Mouse (Mus musculus) spleen, adult 12 weeks (tissue): ENCODE measurements around the gene Jaml.
"Not testable (repeated sequence)": the region's sequence is repeated elsewhere in the genome, so short reads cannot be mapped to it uniquely, and the experiment has no call there.

Experiments
- DNase-seq: peaks from one replicate; pipeline ENCODE4 v3.0.0; 2022; ENCODE audit warnings: low spot score

Jaml gene

DNA sequence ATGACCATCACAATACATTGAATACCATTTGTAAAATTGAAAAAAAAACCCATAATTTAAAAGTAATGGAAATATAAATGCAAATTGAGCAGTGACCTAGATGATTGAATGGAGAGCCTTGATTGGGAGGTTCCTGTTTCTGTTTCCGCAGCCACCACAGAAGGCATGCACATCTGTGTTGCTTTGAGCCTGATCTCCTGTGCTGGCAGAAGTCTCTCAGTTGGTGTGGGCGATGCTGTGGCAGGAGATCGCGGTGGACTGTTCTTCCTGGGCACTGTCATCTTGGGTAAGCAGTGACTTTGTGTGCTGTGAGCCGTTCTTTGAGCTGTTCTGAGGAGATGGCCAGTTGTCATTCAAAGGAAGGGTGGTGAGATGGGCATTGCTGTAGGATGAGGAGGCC lies at the start of gene Jaml:
Jaml (plus strand) TSS at position 173 of the 400 bp plus-strand sequence.
- DNase-seq = peak; percentile 37

DNA sequence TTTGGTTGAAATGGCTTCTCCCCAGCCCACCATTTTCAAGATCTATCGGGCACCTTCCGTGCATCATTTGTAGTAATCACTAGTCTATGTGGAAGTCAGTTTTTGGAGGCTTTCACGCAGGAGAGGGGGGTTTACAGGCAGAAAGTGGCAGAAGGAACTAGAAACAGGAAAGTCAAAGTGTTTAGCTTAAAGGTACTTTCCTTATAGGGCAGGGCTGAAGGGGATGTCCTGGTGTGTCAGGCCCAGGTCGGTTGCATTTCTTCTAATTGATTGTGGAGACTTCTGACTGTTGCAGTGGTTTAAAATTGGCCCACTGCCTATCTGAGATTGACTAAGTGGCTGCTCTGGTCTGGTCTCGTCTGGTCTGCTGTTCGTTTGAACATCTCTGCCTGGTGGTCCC lies 48.6 kb upstream of the Jaml start:
- DNase-seq = no peak

GRCm38 (mm10) chr9:45032261-45032660 lies 46.7 kb upstream of the Jaml start:
- DNase-seq = no peak

DNA sequence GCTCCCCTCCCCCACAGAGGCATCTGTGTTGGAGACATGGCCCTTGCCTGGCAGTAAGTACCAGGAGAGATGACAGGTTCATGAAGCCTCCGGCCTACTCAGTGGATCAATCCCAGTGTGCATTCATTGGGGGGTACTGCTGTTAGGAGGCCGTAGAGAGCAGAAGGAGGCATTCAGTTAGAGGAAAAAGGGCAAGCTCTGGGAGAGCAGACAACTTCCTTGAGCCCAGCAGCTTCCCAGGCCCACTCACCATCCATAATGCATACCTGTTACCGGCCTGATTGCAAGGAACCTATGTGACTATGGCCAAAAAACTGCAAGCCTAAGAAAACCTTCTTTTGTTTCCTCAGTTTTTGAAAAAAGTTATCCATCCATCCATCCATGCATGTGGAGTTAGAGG lies 44.5 kb upstream of the Jaml start:
- DNase-seq = no peak

DNA sequence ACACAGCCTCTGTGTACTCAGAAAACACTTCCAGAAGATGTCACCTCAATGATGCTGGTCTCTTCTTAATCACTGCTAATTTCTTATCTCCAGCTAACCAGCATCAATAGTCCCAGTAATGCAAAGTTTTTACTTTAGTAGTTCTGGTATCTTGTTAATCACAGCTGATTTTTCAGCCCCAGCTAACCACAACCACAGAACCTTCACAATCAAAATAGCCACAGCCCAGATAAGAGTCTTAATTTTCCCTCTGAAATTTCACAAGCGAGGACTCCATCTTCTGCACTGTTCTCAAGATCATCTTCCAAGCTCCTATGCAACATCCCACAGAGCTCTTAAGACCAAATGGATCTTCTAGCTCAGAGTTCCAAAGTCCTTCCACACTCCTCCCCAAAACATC lies 41.2 kb upstream of the Jaml start:
- not testable (repeated sequence) for DNase-seq

DNA sequence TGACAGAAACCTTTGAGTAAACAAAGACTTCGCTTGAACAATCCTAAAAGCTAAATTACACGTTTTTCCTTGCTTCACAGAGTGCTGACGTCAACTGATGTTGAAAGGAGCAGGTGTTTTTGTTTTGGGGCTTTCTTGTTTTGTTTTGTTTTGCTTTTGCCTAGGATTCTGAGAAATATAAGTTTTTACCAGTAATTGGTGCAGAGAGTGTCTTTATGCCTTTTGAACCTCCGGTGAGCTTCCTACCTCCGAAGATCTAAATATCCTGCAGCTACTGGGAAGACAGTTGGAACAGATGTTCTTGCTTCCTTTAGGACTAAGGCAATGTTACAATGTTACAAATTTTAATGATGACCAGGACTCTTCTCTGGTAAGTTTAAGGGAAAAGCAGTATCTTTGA lies 39.5 kb upstream of the Jaml start, which contains the start of gene Mpzl2:
Mpzl2 (plus strand) TSS at position 301 of the 400 bp plus-strand sequence.
- no peak for DNase-seq

- DNase-seq = no peak
Observed at GRCm38 (mm10) chr9:45040066-45040845, 38.7 kb upstream of the Jaml start.

DNA sequence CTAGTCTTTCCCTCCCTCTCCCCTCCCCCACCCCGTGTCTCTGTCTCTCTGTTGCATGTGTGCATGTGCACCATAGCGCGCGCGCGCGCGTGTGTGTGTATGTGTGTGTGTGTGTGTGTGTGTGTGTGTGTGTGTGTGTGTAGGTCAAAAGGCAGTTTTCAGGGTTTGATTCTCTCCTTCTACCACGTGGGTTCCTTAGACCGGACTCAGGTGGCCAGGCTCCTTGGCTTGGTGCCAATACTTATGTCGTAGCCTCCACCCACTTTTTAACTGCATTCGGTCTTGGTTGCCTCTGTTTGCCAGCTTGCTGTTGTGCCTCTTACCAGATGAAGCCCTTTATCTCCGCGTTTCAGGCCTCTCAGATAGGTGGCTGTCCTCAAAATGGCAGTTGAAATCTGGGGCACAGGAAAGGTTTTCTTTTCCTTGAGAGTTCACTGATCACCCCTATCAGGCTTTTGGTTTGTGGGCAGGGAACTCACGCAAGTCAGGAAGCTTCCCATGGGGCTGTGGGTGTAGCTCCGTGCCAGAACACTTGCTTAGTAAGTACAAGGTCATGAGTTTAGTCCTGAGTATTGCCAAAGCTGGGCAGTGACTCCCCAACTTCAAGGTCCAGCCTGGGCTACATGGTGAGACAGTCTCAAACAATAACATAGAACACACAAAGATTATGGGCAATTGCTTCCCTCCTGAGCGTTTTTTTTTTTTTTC lies 37.7 kb upstream of the Jaml start:
- no peak for DNase-seq

GRCm38 (mm10) chr9:45042056-45042720 lies 36.8 kb upstream of the Jaml start:
- DNase-seq = no peak

DNA sequence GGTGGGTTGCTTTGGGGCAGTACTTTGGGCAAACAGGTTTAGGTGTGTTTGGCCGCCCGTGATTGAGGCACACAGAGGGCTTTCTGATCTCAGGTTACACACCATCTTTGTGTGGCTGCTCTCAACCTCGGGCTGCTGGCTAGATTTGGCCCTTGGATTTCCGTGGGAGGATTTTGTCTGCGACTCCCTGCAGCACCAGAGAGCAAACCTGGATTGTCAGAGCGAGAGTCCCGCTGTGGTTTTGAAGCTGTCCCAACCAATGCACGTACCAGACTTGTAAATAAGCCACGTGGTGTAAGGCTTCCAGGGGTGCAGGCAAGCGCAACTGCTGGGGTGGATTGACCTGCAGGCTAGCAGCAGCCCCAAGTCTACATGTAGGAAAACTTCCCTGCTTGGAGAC lies 36.0 kb upstream of the Jaml start:
- DNase-seq = no peak

DNA sequence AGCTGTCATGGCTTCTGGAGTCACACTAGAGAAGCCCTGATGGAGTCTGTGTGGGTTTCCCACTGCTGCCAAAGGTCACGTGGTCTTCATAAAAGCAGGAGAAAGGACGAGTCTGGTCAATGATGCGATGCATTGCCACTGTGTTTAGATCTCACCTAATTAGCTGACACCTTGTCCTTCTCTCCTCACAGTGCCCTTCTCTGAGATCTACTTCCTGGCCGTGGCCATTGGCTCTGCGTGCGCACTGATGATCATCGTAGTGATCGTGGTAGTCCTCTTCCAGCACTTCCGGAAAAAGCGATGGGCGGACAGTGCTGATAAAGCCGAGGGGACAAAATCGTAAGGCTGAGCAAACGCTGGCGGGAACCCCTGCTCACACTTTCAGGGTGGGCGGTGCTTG lies 32.0 kb upstream of the Jaml start:
- DNase-seq = no peak

- DNase-seq = no peak
Observed at GRCm38 (mm10) chr9:45048511-45048910, 30.5 kb upstream of the Jaml start.

DNA sequence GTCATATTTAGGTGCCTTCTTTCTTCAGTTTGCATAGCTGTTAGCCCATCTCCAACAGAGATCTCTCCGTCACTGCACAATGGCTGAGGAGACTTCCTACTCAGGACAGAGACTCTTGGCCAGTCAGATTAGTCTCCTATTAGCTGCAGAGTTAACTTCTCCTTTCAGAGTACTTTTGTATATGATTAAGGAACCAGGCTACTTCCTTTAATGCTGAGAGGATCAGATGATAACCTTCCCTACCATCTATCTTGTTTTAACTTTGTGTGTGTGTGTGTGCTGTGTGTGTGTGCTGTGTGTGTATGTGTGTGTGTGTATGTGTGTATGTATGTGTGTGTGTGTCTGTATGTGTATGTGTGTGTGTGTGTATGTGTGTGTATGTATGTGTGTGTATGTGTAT lies 29.3 kb upstream of the Jaml start:
- no peak for DNase-seq

GRCm38 (mm10) chr9:45050301-45050700 lies 28.7 kb upstream of the Jaml start:
- no peak for DNase-seq

DNA sequence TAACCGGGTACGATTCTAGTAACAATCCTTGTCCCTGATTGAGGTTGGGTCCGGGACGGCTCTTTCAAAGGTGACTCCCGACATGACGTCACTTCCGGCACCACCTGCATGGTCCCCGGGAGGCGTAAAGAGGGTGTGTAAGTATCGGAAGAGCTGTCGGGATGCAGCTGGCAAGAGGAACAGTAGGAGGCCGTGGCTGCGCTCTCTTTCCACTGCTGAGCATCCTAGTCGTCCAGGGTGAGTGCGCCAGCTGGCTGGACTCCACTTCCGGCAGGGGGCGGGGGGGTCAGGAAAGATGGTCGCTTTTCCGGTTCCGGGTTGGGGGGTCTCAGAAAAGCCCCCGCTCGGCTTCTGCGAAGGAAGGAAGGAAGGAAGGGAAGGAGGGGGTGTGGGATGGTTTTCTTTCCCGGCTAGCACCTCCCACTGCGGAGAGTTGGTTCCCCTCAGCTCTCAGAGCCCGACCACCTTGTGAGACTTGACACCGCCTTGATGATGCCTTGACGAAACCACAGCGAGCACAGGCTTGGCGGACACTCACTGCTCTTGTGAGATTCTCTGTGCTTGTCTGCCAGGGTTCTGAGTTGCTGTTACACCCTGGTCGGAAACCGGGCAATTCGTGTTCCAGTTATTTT lies 23.8 kb upstream of the Jaml start, which contains the start of gene Mpzl3:
Mpzl3 (plus strand) TSS at position 105 of the 632 bp plus-strand sequence.
- peak; percentile 47 for DNase-seq

GRCm38 (mm10) chr9:45058304-45058940 lies 20.6 kb upstream of the Jaml start:
- DNase-seq = no peak

GRCm38 (mm10) chr9:45060151-45060550 lies 18.8 kb upstream of the Jaml start:
- DNase-seq = no peak

GRCm38 (mm10) chr9:45062677-45063076 lies 16.3 kb upstream of the Jaml start:
- no peak for DNase-seq

- no peak for DNase-seq
Observed at GRCm38 (mm10) chr9:45064421-45064820, 14.6 kb upstream of the Jaml start.

DNA sequence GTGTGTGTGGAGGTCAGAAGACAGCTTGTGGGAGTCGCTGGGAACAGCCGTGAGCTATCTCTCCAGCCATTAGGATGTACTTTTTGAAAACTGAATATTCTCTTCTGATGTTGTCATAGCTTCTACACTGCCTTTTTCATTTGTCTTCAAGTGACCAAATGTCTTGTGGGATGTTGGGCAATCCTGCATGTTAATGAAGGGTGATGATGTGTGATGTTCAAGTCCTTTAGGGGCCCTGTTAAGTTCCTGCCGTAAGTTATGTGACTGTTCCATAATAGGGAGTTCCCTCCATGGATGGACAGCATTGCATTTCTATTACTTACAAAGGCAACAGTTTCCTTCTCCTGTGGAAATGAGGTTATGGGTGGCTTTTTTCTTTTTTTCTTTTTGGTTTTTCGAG lies 12.2 kb upstream of the Jaml start:
- no peak for DNase-seq

DNA sequence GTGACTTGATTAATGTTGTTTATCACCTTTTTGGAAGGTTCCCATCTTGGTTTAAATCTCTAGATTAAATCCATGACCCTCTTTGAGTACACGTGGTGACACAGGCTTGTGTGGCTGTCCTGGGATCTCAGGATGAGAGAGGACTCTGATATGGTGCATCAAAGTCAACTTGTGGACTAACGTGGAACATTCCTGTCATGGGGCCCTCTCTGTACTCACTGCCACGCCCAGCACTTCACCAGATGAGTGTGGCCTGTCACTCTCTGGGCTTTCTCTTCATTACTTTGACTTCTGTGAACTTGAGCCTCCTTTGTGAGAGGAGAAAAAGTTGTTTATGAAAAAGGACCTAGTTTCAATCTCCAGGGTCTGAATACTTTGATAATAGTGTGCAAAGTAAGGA lies 7.2 kb upstream of the Jaml start:
- no peak for DNase-seq

GRCm38 (mm10) chr9:45077859-45078258 lies 1.1 kb upstream of the Jaml start:
- no peak for DNase-seq
